Mouse (Mus musculus) kidney, adult 2 months (tissue): ENCODE results near the gene Sufu. TPM values are rescaled to one million over a fixed set of nuclear protein-coding genes. Genes with fewer than 3 reads are reported as not detected.

Experiments
- DNase-seq: peaks from one replicate; pipeline ENCODE4 v3.0.0; 2021
- H3K27ac ChIP-seq: fragments of 200-500 bp; 2 replicates; pipeline ENCODE4 v1.5.1; 2012; ENCODE audit warnings: low read depth, low read length, control low read depth, inconsistent platforms; ENCODE audit not compliant: insufficient read depth
- H3K27me3 ChIP-seq: fragments of 200-500 bp; replicated peaks from 2 replicates; pipeline ENCODE4 v1.6.1; 2012; ENCODE audit warnings: mild to moderate bottlenecking, moderate library complexity, low read length, inconsistent platforms; ENCODE audit not compliant: control insufficient read depth, insufficient read depth
- H3K36me3 ChIP-seq: fragments of 200-500 bp; 2 replicates; pipeline ENCODE4 v1.6.1; 2012; ENCODE audit warnings: mild to moderate bottlenecking, moderate library complexity, low read length, inconsistent platforms; ENCODE audit not compliant: control insufficient read depth, insufficient read depth
- H3K4me1 ChIP-seq: fragments of 200-500 bp; 2 replicates; pipeline ENCODE4 v1.6.1; 2011; ENCODE audit warnings: low read length; ENCODE audit not compliant: control insufficient read depth, insufficient read depth
- H3K4me3 ChIP-seq: fragments of 200-500 bp; 2 replicates; pipeline ENCODE4 v1.5.1; 2011; ENCODE audit warnings: mild to moderate bottlenecking, low read depth, low read length, control low read depth; ENCODE audit not compliant: insufficient read depth
- CTCF ChIP-seq: fragments of 200-500 bp; conservative IDR thresholded peaks from 2 replicates; pipeline ENCODE4 v1.5.1; 2011; ENCODE audit warnings: low read depth, mild to moderate bottlenecking, control low read depth, low read length, moderate library complexity, mixed read lengths; ENCODE audit not compliant: insufficient read depth, insufficient read length
- POLR2A ChIP-seq: fragments of 200-500 bp; IDR thresholded peaks from one replicate; pipeline ENCODE4 v1.6.1; 2011; ENCODE audit warnings: low read depth, low read length, control low read depth
- WGBS: fragments of 180-500 bp; shearing (Covaris S2); methylation state at CpG from one replicate; pipeline ENCODE4 v1.1.7; 2018; 5-methylcytosine and 5-hydroxymethylcytosine counted together
- polyA plus RNA-seq: library from polyadenylated mRNA; depleted of rRNA; stranded (reverse); fragments of >200 nt; gene quantifications from 2 replicates; pipeline ENCODE4 v1.2.3, GENCODE M21; 2012

The Sufu gene
- polyA plus RNA-seq, 1 experiment = 38.2 TPM

DNA sequence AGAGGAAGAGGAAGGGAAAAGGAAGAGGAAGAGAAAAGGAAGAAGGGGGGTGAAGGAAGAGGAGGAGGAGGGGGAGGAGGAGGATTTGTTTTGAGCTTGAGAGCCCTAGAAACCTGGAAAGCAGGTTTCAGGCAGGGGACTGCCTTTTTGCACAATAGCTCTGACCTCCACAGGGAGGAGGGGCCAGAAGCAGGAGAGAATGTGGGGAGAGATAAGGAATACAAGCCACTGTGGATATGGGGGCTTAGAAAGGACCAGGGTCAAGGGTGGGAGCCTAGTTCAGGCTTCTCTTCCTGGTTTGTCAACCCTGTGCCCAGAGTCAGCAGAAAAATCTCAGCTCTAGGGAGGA is 126.4 kb downstream of the Sufu start:
- no peak overlapping the region for H3K27ac ChIP-seq
- no peak overlapping the region for H3K4me3 ChIP-seq
- no peaks in the 10 kb centered on the region for H3K36me3 ChIP-seq
- H3K4me1 ChIP-seq = peaks cover 46% of the 10 kb centered on the region
- DNase-seq = no peak
- no peaks in the 10 kb centered on the region for H3K27me3 ChIP-seq
- TF ChIP-seq POLR2A (no peak), CTCF (no peak)

DNA sequence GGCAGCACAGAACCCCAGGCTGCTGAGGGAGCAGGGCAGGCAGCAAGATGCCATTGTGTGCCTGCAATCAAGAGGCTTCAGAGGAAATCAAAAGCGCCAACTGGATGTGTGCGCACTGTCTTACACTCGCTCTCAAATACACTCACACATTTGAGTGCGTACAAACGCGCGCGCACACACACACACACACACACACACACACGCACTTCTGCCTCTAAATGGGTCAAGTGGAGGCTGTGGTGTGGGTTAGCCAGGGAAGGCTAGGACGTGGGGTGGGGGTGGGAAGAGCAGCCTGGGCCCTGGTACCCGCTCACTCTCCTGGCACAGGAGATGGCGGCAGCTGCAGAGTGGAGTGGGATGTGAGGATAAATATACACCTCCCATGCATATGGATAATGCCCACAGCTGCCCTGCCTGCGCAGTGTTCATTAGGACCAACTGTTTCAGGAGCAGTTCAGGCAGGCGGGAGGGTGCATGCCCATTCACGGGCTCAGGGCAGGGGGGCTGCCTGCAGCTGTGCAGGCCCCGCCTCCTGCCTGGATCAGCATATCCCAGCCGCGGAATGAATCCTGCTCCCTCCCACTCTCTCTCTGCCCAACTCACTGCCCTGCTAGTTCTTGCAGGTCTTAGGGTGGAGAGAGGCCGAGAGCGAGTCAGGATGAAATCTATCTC is 126.9 kb downstream of the Sufu start:
- Histone ChIP-seq H3K27ac (peak overlapping the region; percentile 29; the same call in 1 of the 2 replicates), H3K4me1 (peaks cover 49% of the 10 kb centered on the region), H3K4me3 (no peak overlapping the region), H3K36me3 (no peaks in the 10 kb centered on the region), H3K27me3 (no peaks in the 10 kb centered on the region)
- TF ChIP-seq POLR2A (no peak), CTCF (no peak)
- 27% methylated on average over 20 of the region's 20 CpGs for WGBS
- DNase-seq = peak; percentile 70

DNA sequence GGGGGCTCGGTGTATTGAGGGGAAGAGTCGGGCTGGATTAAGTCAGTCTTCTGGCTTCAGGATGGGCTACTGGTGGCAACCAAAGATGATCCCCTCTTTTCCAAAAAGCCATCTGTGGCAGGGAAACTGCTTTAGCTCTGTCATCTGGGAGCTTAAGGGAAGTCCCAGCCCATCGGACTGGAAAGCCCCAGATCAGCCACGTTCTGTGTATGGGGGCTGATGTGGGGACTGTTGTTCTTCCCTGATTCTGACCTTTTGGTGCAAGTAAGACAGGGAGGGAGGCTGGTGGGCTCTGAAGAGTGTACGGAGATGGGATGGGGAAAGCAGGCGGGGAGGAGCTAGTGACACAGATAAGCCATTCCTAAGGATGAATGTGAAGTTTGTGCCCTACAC is 127.5 kb downstream of the Sufu start:
- Histone ChIP-seq H3K4me3 (no peak overlapping the region), H3K27ac (peak overlapping the region; percentile 46; the same call in 1 of the 2 replicates), H3K4me1 (peaks cover 46% of the 10 kb centered on the region), H3K27me3 (no peaks in the 10 kb centered on the region), H3K36me3 (no peaks in the 10 kb centered on the region)
- 21% methylated on average over 6 of the region's 6 CpGs for WGBS
- TF ChIP-seq CTCF (no peak), POLR2A (no peak)
- DNase-seq = no peak

DNA sequence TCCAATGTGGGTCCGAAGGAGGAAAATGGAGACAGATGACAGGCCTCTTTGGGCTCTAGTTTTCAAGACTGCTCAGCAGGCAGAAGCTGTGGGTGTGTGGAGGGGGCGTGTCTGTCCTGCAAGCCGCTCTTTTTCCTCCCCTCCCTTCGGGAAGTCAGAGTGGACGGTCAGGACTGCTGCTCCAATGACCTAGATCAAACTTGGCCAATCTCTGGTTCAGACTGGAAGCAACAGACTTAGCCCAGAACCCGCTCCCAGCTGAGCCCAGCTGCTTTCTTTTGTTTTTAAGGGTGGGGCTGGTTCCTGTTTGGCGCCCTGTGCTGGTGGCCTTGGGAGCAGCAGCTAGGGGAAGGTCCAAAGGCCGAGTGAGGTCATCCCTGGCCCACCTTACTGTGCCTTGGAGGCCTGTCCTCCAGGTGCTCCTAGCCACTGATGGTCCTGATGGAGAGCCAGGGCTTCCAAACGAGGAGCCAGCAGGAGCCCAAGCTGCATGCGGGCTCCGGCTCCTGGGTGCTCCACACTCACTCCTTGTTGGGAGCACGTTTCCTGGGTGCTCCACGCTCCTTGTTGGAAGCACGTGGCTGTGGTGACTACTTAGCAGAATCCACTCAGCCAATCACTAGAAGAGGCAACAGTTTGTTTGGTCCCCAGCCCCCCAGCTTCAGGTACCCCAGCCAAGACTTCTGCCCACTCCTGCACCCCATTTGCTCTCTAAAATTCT is 128.1 kb downstream of the Sufu start:
- TF ChIP-seq POLR2A = no peak
- TF ChIP-seq CTCF = no peak; the same call in 1 of the 2 replicates
- DNase-seq = peak; percentile 95
- Histone ChIP-seq H3K27me3 (no peaks in the 10 kb centered on the region), H3K4me1 (peaks cover 48% of the 10 kb centered on the region), H3K27ac (peak overlapping the region; percentile 74), H3K36me3 (no peaks in the 10 kb centered on the region), H3K4me3 (no peak overlapping the region)
- WGBS = 7% methylated on average over 14 of the region's 14 CpGs

DNA sequence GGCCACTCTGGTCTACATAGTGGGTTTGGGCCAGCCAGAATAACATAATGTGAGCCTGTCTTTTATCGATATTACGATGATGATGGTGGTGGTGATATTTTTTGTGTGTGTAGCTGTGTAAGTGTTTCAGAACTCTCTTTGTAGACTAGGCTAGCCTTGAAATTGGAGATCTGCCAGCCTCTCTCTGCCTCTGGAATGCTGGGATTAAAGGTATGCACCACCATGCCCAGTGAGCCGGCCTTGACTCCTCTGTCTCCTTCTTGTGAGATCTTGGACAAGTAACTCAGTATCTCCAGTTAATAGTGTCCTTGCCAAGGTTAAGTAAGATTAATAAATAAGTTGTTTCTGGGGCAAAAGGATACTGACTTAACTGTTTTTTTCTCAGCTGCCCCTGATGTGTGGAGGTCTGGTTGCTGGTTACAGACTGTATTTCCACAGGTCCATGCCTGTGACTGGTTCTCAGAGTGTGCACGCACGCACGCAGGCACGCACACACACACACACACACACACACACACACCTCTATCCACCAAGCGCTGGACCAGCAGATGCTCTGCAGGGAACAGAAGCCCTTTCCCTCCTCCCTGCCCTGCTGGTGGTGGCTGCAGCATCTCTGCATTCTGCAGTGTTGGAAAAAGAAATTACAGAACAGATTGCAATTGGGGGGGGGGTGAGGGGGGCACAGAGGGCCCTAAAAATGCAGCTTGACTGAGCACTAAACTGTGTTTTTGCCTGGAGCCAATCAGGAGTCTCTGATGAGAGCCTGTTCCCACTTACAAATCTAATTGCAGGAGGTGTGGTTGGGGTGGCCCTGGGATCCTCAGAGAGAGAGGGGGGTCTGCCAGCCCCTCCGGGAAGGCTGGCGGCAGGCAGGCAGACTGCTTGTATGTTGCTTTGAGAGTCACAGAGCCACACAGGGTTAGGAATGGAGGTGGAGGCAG is 129.3 kb downstream of the Sufu start:
- 46% methylated on average over 10 of the region's 10 CpGs for WGBS
- TF ChIP-seq CTCF = no peak
- no peak for TF ChIP-seq POLR2A
- Histone ChIP-seq H3K27me3 (no peaks in the 10 kb centered on the region), H3K4me3 (no peak overlapping the region), H3K4me1 (peaks cover 59% of the 10 kb centered on the region), H3K27ac (peak overlapping the region; percentile 76), H3K36me3 (no peaks in the 10 kb centered on the region)
- peak; percentile 74 for DNase-seq

DNA sequence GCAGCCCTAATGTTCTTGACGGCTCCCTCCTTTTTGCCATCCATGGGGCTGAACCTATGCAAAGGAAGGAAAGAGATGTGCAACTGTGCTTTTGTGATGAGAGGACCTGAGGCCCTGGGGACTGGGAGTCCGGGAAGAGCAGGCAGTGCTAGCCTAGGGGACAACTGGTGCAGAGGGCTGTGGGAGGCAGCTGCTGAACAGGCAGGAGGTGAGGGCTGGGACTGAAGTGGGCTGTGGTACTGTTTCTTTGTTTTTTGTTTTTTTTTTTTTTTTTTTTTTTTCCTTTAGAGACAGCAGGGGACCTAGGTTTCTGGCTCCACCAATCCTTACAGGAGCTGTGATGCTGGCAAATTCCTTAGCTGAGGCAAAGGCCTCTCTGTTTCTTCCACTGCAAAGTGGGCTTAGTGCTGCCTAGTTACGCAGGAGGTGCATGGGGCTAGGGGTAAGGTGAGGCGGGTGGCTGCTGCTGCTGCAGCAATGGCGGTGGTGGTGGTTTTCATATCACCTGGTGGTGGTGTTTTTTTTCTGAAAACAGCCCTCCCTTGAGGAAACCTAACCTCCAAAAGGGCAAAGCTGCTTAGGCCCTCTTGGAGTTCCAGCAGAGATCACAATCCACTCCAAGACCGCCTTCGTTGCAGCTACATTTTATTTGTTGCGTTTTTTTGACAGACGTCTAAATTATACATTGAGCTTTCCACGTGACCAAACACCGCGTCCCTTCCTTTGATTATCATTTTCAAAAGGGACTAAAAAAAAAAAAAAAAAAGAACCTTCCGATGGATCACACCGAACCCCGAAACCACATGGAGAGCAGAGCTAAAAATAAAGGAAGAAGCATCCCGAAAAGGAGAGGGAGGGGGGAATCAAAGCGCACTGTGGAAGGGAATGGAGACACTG is 131.2 kb downstream of the Sufu start:
- 38% methylated on average over 17 of the region's 17 CpGs for WGBS
- DNase-seq = no peak
- TF ChIP-seq POLR2A (no peak), CTCF (no peak)
- H3K27ac ChIP-seq = peak overlapping the region; percentile 66
- H3K27me3 ChIP-seq = no peaks in the 10 kb centered on the region
- H3K4me3 ChIP-seq = peak overlapping the region; percentile 11; the same call in 1 of the 2 replicates
- H3K4me1 ChIP-seq = peaks cover 73% of the 10 kb centered on the region
- no peaks in the 10 kb centered on the region for H3K36me3 ChIP-seq
